Mouse (Mus musculus) olfactory bulb, adult 2 months (tissue): ENCODE data around the gene Spink4.

Experiments used
- CTCF ChIP-seq: fragments of 200-500 bp; IDR thresholded peaks from 2 replicates; pipeline ENCODE4 v1.5.1; 2012; ENCODE audit warnings: low read depth, mild to moderate bottlenecking, low read length, moderate library complexity; ENCODE audit not compliant: insufficient read depth
- POLR2A ChIP-seq: fragments of 200-500 bp; IDR thresholded peaks from 2 replicates; pipeline ENCODE4 v1.6.1; 2012; ENCODE audit warnings: mild to moderate bottlenecking, low read depth, low read length, moderate library complexity; ENCODE audit not compliant: insufficient read depth

DNA sequence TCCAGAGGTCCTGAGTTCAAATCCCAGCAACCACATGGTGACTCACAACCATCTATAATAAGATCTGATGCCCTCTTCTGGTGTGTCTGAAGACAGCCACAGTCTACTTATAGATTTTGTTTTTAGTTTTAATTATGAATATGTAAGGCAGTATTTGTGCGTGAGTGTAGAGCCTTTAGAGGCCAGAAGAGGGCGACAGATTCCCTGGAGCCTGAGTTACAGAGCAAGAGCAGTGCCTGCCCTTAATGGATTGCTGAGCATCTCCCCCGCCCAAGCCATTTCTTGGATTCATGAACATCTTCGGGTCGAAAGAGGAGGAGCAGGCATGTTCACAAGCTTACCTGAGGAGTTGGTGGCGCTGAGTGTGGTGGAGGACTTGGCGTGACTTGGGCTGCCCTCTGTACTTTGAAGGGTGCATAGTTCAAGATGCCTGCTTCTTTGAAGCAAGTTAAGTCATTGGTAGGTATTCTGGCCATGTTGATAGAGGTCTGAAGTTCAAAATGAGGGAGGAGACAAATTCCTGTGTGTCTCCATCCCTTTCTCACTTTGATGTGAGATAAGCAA lies 3.2 kb upstream of the Spink4 start:
- no peak for TF ChIP-seq CTCF
- no peak for TF ChIP-seq POLR2A
